Mouse (Mus musculus): ENCODE measurements around the gene Tmem115.

Gene Tmem115

DNA sequence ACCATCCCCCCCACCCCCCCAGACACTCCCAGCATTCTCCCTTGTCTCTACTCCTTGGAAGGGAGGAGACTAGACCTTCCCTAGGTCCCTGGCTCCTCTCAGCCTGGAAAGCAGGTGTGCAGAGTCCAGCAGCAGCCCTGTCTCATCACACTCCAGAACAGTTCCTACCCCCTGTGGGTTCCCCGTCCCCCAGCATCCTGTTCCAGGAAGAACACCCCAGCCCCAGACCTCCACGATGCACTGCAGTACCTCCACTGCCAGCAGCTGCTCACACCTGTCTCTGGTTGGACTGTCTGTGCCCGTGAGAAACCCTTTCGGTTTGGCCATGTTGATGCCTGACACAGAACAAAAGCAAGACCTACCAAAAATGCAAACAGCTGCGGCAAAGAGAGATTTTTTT is 12.6 kb upstream of the Tmem115 start:
- ATAC-seq (ENCODE audit: insufficient number of reproducible peaks, low FRiP score, low TSS enrichment): no peak

DNA sequence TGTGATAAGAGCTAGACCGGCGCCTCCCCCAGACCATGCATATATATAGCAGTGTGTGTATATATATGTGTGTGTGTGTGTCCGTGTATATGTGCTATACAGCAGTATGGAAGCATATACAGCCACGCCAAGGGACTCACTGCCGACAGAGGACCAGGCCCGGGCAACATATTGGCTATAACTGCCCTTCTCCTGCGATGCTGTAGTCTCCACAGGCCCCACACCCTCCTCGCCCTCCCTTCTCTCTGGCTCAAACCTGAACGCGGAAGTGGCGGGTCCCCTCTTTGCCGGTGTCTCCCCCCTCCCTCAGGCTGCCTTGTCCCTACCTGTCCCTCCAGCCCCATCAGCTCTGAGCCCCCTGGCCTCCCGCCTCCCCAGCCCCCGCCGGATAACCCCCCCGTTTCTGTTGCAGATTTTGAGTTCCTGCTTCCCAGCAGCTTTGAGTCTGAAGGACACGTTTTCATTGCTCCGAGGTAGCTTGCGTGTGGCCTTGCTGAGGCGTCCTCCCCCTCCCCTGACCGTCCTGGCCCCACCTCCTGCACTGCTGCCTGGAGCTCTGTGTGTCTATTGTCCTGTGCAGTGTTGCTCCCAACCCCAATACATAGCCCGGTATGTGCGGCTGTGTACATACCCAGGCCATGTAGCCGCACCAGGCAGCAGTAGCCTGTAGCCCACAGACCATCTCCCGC is 11.9 kb upstream of the Tmem115 start:
- ATAC-seq (ENCODE audit: insufficient number of reproducible peaks, low FRiP score, low TSS enrichment): no peak

DNA sequence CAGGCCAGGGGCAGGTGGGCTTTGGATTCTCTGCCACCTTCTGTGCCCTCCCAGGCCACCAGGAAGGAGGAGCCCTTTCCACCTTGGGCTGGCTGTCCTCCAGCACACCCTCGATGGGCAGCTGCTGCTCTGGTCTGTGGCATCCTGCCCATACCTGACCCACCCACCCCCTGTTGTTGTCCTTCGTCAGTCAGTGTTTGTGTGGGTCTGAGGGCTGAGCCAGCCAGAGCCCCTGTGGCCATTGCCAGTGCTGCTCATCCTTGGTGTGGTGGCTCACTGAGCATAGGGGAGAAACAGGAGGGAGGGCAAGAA is 11.4 kb upstream of the Tmem115 start:
- no peak for ATAC-seq (ENCODE audit: insufficient number of reproducible peaks, low FRiP score, low TSS enrichment)

DNA sequence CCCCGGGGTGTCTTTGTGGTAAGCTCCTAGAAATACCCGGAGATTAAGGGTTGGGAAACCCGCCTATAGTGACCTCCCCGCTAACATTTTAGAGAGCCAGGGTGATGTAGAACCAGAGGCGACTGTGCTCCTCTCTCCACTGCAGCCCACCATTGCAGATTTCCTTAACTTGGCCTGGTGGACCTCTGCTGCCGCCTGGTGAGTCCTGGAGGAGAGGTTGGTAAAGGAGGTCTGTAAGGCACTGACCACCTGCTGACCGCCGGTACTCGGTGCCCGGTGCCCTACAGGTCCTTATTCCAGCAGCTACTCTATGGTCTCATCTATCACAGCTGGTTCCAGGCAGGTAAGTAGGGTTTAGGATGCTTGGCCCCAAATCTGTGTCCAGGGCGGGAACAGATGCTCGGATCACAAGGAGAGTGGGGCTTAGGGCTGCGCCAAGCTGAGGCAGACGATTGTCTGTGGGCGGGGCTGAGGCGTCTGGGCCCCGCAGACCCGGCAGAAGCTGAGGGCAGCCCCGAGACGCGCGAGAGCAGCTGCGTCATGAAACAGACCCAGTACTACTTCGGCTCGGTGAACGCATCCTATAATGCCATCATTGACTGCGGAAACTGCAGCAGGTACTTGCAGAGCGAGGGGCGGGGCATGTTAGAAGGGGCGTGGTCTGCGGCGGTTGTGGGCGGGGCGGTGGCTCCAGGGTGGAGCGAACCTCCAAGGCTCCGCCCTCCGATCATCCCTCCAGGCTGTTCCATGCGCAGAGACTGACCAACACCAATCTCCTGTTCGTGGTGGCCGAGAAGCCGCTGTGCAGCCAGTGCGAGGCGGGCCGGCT is 7.3 kb upstream of the Tmem115 start:
- ATAC-seq (ENCODE audit: insufficient number of reproducible peaks, low FRiP score, low TSS enrichment): no peak

DNA sequence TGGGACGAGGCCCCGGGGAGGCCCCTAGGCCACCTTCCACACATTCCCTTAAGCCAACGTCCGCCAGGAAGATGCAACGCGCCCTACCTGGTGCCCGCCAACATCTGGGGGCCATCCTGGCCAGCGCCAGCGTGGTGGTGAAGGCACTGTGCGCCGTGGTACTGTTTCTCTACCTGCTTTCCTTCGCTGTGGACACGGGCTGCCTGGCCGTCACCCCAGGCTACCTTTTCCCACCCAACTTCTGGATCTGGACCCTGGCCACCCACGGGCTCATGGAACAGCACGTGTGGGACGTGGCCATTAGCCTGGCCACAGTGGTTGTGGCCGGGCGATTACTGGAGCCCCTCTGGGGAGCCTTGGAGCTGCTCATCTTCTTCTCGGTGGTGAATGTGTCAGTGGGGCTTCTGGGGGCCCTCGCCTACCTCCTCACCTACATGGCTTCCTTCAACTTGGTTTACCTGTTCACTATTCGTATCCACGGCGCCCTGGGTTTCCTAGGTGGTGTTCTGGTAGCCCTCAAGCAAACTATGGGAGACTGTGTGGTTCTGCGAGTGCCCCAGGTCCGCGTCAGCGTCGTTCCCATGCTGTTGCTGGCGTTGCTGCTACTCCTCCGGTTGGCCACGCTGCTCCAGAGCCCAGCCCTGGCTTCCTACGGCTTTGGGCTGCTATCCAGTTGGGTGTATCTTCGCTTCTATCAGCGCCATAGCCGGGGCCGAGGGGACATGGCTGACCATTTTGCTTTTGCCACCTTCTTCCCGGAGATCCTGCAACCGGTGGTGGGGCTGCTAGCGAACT is 860 bp downstream of the Tmem115 start:
- no peak; the same call in 1 of the 2 replicates for ATAC-seq (ENCODE audit: insufficient number of reproducible peaks, low FRiP score, low TSS enrichment)

DNA sequence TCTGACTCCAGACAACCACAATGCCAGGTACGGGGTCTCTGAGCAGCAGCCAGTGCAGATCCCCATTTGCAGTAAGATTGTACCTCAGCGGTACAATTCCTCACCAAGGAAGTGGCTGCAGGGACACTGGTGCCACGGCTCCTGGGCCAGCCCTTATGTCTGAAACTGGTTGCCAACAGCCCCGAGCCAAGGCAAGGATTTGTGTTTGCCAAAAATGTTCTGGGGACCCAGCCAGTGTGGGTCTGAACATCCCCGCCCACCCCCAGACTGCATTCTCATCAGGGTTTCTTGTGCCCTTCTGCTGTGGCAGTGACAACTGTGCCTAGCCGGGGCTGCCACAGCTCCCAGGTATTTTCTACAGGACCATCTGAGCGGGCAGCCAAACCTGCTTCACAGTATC is 4.5 kb downstream of the Tmem115 start:
- no peak for ATAC-seq (ENCODE audit: insufficient number of reproducible peaks, low FRiP score, low TSS enrichment)

DNA sequence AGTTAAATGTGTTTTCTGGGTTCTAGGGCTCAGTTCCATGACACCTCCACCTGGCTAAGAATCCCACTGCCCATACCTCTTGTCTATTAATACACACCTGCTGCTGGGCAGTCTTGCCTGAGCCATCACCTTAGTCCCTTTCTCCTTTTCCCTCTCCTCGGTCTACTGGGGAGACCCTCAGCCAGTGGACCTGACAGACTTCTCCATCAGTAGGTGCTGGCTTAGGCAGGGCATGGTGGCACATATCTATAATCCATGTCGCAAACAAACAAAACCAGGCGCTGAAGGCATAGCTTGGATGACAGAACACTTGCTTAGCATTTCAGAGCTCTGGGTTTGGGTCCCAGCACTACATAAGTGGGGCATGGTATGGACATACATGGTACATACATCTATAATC is 5.0 kb downstream of the Tmem115 start:
- ATAC-seq (ENCODE audit: insufficient number of reproducible peaks, low FRiP score, low TSS enrichment): no peak

DNA sequence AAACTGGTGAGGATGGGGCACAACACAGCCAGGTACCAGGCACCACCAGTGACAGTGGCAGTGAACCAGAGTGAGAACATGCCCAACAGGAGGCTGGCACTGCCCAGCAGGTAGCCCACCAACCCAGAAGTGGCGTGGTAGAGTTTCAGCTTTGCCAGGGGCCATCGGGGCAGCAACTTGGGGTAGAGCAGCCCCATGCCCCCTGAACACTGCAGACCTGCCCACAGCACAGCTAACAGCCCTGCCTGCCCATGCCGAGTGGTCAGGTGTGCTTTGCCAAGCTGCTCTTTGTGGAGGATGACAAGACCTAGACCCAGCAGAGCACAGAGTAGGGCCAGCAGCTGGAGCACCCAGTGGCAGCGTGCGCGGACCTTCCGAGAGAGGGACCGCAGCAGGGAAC is 6.2 kb downstream of the Tmem115 start:
- ATAC-seq (ENCODE audit: insufficient number of reproducible peaks, low FRiP score, low TSS enrichment): no peak

DNA sequence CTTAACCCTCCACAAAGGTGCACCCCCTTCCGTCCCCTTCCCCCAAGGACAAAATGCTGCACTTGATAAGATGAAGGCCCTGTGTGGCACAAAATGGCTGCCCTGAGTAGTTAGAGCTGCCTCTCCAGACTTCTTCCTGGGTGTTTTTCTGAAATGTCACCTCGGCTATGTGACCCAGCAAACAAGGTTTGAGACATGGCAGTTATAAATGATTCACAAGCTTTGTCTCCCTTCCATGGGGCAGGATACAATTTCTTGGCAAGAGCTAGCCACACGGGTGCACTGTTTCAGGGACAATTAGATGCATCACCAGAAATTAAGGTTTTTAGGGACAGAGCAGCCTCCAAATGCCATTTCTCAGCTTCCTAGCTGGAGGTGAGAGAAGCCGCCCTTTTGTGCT is 6.7 kb downstream of the Tmem115 start:
- no peak for ATAC-seq (ENCODE audit: insufficient number of reproducible peaks, low FRiP score, low TSS enrichment)

DNA sequence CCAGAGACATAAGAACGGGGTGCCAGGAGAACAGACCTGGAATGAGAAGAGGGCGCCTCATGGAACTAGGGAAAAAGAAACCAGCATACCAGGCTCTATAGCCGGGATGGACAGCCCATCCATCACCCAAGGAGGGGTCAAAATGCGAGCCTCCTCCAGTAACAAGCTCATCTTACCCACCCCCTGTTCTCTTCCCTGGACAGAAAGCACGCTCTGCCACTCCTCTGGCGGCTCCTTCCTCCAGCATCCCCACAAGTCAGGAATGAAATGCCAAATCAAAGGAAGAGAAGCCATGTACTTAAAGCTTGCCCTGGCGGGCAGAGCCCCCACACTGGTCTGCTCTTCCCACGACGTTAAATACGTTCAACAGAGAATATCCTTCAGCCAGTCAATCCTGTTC is 7.3 kb downstream of the Tmem115 start:
- ATAC-seq (ENCODE audit: insufficient number of reproducible peaks, low FRiP score, low TSS enrichment): no peak

DNA sequence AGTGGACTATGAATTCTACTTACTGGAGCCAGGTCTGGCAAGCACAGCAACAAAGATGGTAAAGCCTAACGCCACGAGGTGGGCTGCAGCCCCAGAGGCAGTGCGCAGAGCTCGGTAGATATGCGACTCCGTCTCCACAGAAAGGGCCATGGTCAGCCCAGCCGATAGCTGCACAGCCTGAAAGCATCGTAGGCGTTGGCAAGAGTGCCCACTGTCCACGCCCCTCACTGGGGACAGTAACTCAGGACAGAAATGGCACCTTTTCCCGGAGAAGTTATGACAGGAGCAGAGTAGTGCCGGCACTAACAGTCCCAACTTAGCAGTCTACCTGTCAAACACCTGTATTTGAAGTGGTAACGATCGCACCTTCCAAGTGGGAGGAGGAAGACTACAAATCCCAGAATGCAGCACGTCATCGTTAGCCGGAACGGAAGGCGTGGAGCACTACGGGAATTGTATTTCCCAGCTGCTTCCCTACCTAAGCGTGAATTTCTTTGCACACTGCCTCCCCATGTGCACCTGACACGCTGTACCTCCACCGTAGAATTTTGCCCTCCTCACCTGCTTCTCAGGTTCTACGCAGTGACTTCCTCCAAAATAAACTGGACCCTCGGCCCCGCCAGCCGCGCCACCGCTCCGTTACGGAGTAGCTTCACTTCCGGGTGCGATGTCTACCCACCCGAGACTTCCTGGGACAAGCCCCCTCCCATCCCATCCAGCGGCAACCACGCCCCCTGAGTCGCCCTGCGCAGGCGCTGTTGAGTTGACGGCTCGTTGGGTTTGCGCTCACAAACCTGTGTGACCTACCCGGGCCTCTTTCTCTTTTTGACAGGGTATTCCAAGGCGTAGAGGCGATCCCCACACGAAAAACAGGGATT is 8.0 kb downstream of the Tmem115 start, which contains the start of the genes Cyb561d2 and Nprl2:
Gene Cyb561d2, minus strand, starts transcription at position 720 of the 878 bp plus-strand sequence.
Gene Nprl2, plus strand, starts transcription at position 753 of the 878 bp plus-strand sequence.
- ATAC-seq (ENCODE audit: insufficient number of reproducible peaks, low FRiP score, low TSS enrichment): peak; percentile 79

DNA sequence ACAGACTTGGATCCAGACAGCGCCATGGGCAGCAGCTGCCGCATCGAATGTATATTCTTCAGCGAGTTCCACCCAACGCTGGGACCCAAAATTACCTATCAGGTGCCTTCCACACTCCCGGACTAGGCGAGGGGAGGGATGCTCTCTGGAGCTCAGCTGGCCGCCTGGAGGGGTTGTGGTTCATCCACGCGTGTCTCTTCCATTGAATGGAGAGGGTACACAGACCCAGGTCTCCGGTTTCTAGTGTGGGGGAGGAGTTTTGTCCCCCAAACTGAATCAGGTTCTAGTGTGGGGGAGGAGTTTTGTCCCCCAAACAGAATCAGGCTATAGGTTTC is 8.6 kb downstream of the Tmem115 start:
- ATAC-seq (ENCODE audit: insufficient number of reproducible peaks, low FRiP score, low TSS enrichment): no peak

DNA sequence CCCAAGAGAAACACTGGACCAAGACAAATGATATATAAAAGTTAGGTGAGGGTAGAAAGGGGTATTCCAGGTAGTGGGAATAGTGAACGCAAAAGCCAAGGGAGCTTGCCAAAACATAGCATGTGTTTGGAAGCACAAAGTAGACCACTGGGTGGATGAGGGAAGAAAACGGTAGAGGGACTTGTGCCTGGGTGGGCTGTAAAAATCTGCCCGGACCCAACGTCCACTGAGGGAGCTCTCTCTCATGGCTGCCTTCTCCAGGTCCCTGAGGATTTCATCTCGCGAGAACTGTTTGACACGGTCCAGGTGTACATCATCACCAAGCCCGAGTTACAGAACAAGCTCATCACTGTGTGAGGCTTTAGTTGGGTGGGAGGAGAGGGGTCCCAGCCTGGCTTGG is 9.0 kb downstream of the Tmem115 start:
- ATAC-seq (ENCODE audit: insufficient number of reproducible peaks, low FRiP score, low TSS enrichment): no peak

DNA sequence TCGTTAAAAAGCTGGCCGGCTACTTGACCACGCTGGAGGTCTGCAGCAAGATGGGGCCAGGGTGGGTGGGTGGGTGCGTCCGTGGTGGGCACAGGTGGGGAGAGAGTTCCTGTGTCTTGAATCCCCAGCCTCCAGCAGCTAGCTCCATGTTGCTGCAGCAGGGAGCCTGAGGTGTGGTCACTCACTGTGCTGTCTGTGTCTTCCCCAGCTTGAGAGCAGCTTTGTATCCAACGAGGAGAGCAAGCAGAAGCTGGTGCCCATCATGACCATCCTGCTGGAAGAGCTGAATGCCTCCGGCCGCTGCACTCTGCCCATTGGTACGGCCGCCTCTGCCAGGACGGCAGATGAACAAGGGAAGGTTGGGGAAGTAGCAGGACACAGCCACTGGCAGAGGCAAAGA is 9.6 kb downstream of the Tmem115 start:
- ATAC-seq (ENCODE audit: insufficient number of reproducible peaks, low FRiP score, low TSS enrichment): no peak

DNA sequence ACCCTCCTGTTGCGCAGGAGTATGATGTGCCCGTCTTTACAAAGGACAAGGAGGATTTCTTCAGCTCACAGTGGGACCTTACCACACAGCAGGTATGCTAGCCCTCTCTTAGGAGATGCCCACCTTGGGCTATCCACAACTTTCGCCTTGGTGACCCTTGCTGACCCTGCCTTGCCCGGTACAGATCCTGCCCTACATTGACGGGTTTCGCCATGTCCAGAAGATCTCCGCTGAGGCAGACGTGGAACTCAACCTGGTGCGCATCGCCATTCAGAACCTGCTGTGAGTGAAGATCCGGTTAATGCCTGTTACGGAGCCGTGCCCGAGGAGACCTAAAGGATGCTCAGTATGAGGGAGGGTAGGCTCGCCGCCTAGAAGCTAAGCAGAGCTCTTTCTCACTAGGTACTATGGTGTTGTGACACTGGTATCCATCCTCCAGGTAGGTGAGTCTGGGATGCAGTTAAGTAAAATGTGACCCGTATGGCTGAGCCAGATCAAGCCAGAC is 10.5 kb downstream of the Tmem115 start:
- ATAC-seq (ENCODE audit: insufficient number of reproducible peaks, low FRiP score, low TSS enrichment): no peak

DNA sequence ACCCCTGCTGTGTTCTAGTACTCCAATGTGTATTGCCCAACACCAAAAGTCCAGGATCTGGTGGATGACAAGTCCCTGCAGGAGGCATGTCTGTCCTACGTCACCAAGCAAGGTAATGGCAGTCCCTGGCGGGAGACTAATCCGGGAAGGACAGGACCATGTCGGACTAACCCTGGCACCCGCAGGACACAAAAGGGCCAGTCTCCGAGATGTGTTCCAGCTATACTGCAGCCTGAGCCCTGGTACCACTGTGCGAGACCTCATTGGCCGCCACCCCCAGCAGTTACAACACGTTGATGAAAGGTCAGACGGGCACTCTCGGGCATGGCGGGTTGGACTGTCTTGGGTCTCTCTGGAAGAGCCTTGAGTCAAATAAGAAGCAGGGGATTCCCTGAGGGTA is 11.0 kb downstream of the Tmem115 start:
- no peak for ATAC-seq (ENCODE audit: insufficient number of reproducible peaks, low FRiP score, low TSS enrichment)

DNA sequence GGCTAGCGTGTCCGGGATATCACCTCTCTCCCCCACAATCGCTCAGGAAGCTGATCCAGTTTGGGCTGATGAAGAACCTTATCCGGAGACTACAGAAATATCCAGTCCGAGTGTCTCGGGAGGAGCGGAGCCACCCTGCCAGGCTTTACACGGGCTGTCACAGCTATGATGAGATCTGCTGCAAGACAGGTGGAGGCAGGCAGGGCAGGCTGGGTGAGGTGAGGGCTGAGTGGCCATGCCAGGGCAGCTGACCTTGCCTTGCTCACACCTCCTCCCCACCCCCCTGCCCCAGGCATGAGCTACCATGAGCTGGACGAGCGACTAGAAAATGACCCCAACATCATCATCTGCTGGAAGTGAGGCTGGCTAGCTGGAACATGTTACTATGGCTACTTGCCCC is 11.5 kb downstream of the Tmem115 start:
- ATAC-seq (ENCODE audit: insufficient number of reproducible peaks, low FRiP score, low TSS enrichment): no peak

DNA sequence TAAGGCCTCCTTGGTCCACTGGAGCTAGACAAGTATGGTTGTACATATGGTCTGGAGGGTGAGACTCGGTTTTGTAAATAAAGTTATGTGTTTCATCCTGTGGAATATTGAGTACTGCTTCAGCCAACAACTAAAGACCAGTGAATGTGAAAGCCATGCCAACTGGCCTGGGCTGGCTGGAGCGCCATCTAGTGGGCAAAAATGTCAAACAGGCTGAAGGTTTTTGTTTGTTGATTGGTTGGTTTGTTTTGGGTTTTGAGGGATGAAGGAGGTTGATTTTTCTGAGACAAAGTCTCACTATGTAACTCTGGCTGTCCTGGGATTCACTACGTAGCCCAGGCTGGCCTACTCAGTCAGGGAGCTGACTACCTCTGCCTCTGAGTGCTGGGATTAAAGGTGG is 11.9 kb downstream of the Tmem115 start:
- ATAC-seq (ENCODE audit: insufficient number of reproducible peaks, low FRiP score, low TSS enrichment): no peak

DNA sequence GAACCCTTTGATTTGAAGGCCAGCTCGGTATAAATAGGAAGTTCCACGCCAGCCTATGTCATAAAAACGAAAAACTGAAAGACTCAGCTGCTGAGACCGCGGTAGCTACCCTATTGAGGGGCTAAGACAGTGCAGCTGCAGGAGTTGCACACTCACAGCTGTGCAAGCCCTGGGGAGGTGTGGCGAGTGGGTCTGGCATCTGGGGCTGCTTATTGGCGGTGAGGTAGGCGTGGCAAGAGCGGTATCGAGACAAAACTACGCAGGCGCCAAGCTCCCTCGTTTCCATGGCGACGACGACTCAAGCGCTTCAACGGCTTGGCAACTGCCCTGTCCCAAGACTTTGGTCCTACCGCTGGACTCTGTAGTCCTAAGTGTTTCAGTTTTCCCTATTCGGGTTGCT is 13.3 kb downstream of the Tmem115 start, which contains the start of gene Zmynd10:
Gene Zmynd10, plus strand, starts transcription at position 273 of the 400 bp plus-strand sequence.
- no peak for ATAC-seq (ENCODE audit: insufficient number of reproducible peaks, low FRiP score, low TSS enrichment)

DNA sequence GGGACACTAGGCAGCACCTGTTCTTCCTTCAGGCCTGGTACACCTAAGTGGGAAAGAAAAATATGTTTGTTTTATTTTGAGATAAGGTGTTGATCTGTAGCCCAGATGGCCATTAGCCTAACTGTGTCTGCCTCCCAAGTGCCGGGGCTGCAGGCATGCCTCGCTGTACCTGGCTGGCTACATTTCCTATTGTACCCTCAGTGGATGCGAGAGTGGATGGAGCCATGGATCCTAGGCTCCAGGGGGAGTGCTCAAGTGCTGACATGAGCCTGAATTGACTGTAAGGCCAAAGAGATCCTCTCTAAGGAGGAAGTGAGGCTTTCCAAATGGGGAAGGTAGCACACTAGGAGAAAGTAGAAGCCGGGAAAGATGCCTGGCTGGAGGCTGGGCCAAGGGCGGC is 14.2 kb downstream of the Tmem115 start:
- ATAC-seq (ENCODE audit: insufficient number of reproducible peaks, low FRiP score, low TSS enrichment): no peak

Data from cerebellum, adult (tissue).